Mouse (Mus musculus) hindbrain, postnatal 0 days (tissue): Measurements from ENCODE around the gene Ppp1ca. TPM values are rescaled to one million over a fixed set of nuclear protein-coding genes. Genes with fewer than 3 reads are reported as not detected.

Experiments
- ATAC-seq: fragments of 200-750 bp; cut with Nextera tagmentation; 2 replicates; pipeline ENCODE4 v1.8.0; 2017; ENCODE audit warnings: mild to moderate bottlenecking, moderate TSS enrichment, moderate library complexity
- DNase-seq: peaks from one replicate; pipeline ENCODE4 v3.0.0-alpha.2; 2015; ENCODE audit warnings: low spot score
- H3K27ac ChIP-seq: fragments of 300-500 bp; sonication (generic); 2 replicates; pipeline ENCODE4 v1.5.1; 2014; ENCODE audit warnings: mild to moderate bottlenecking
- H3K27me3 ChIP-seq: fragments of 300-500 bp; sonication (generic); 2 replicates; pipeline ENCODE4 v1.6.1; 2014; ENCODE audit warnings: low read length, mixed read lengths; ENCODE audit not compliant: insufficient read depth
- H3K36me3 ChIP-seq: fragments of 300-500 bp; sonication (generic); 2 replicates; pipeline ENCODE4 v1.6.1; 2014; ENCODE audit warnings: low read length, mixed read lengths; ENCODE audit not compliant: insufficient read depth
- H3K4me1 ChIP-seq: fragments of 300-500 bp; sonication (generic); 2 replicates; pipeline ENCODE4 v1.6.1; 2014; ENCODE audit warnings: antibody characterized with exemption, low read length, mixed read lengths; ENCODE audit not compliant: insufficient read depth
- H3K4me2 ChIP-seq: fragments of 300-500 bp; sonication (generic); 2 replicates; pipeline ENCODE4 v1.6.1; 2014; ENCODE audit warnings: low read depth, mild to moderate bottlenecking, low read length, moderate library complexity, mixed read lengths
- H3K4me3 ChIP-seq: fragments of 300-500 bp; sonication (generic); 2 replicates; pipeline ENCODE4 v1.5.1; 2014; ENCODE audit warnings: low read length
- H3K9ac ChIP-seq: fragments of 300-500 bp; sonication (generic); replicated peaks from 2 replicates; pipeline ENCODE4 v1.6.1; 2014; ENCODE audit warnings: mild to moderate bottlenecking, low read length, moderate library complexity, mixed read lengths
- H3K9me3 ChIP-seq: fragments of 300-500 bp; sonication (generic); 2 replicates; pipeline ENCODE4 v1.6.1; 2016; ENCODE audit warnings: low read length, mixed read lengths
- CTCF ChIP-seq: IDR thresholded peaks from 2 replicates; pipeline ENCODE4 v1.5.1; 2016; ENCODE audit warnings: antibody characterized with exemption, control low read depth, low read depth
- WGBS: fragments of 180-500 bp; shearing (Covaris S2); extraction: QIAGEN DNeasy Blood & Tissue Kit; methylation state at CpG from one replicate; pipeline ENCODE4 v1.1.7; 2014; 5-methylcytosine and 5-hydroxymethylcytosine counted together
- polyA plus RNA-seq: library from polyadenylated mRNA; unstranded; fragments of >200 nt; fragmentation: Nextera tagmentation; extraction: Ambion mirVana; gene quantifications from 2 replicates; pipeline ENCODE4 v1.2.1, GENCODE M21; 2015
- total RNA-seq: library from RNA; depleted of rRNA; stranded (reverse); fragments of >200 nt; gene quantifications from 2 replicates; pipeline ENCODE4 v1.2.3, GENCODE M21; 2014

The Ppp1ca gene
- total and polyA plus RNA-seq, 2 experiments from 2014 or later = 564 to 597 TPM

GRCm38 (mm10) chr19:4183689-4184088, 8.2 kb upstream of the Ppp1ca start:
- ATAC-seq = peak; percentile 50; the same call in 1 of the 2 replicates
- WGBS = 66% methylated on average over 2 of the region's 2 CpGs
- no peaks in the 10 kb centered on the region for H3K27me3 ChIP-seq
- H3K27ac ChIP-seq = no peak overlapping the region
- no peaks in the 10 kb centered on the region for H3K9me3 ChIP-seq
- peaks cover 7% of the 10 kb centered on the region; the same call in 1 of the 2 replicates for H3K4me1 ChIP-seq
- H3K4me2 ChIP-seq = no peak overlapping the region
- H3K9ac ChIP-seq = no peak overlapping the region
- no peak overlapping the region for H3K4me3 ChIP-seq
- no peak for TF ChIP-seq CTCF
- H3K36me3 ChIP-seq = no peaks in the 10 kb centered on the region
- no peak for DNase-seq

- DNase-seq = no peak
- H3K27me3 ChIP-seq = no peaks in the 10 kb centered on the region
Measured at GRCm38 (mm10) chr19:4184976-4185975, 6.6 kb upstream of the Ppp1ca start.

GRCm38 (mm10) chr19:4187303-4187702, 4.6 kb upstream of the Ppp1ca start:
- Histone ChIP-seq H3K4me1 (0 out of 2 replicates have a peak, but pooled peaks cover under 1% of the 10 kb centered on the region), H3K9me3 (no peaks in the 10 kb centered on the region), H3K27ac (no peak overlapping the region), H3K4me3 (no peak overlapping the region), H3K9ac (no peak overlapping the region), H3K4me2 (no peak overlapping the region), H3K27me3 (no peaks in the 10 kb centered on the region), H3K36me3 (no peaks in the 10 kb centered on the region)
- WGBS = 75% methylated on average over 3 of the region's 3 CpGs
- ATAC-seq = no peak
- TF ChIP-seq CTCF = no peak
- DNase-seq = no peak

More at GRCm38 (mm10) chr19:4184976-4185975, 6.6 kb upstream of the Ppp1ca start:
- no peak for TF ChIP-seq CTCF
- 59% methylated on average over 15 of the region's 15 CpGs for WGBS
- Histone ChIP-seq H3K4me3 (no peak overlapping the region), H3K9ac (no peak overlapping the region), H3K36me3 (no peaks in the 10 kb centered on the region), H3K27ac (no peak overlapping the region), H3K4me1 (peaks cover 7% of the 10 kb centered on the region; the same call in 1 of the 2 replicates), H3K9me3 (no peaks in the 10 kb centered on the region), H3K4me2 (no peak overlapping the region)
- no peak for ATAC-seq

- ATAC-seq = no peak
- Histone ChIP-seq H3K9ac (no peak overlapping the region), H3K36me3 (0 out of 2 replicates have a peak, but pooled peaks cover 7% of the 10 kb centered on the region), H3K27ac (no peak overlapping the region), H3K9me3 (no peaks in the 10 kb centered on the region), H3K4me3 (no peak overlapping the region), H3K4me2 (no peak overlapping the region), H3K27me3 (no peaks in the 10 kb centered on the region), H3K4me1 (peaks cover 10% of the 10 kb centered on the region)
- TF ChIP-seq CTCF = no peak
- WGBS = 86% methylated on average over 12 of the region's 12 CpGs
- DNase-seq = no peak
Measured at GRCm38 (mm10) chr19:4189051-4189620, 2.7 kb upstream of the Ppp1ca start.

GRCm38 (mm10) chr19:4190831-4191334, 982 bp upstream of the Ppp1ca start, which contains the start of gene Tbc1d10c:
TSS of gene Tbc1d10c (minus strand) at chr19:4191284.
- Histone ChIP-seq H3K4me3 (peak within 1 kb of the TSS; percentile 93), H3K36me3 (peaks cover 21% of the 10 kb centered on the region; the same call in 1 of the 2 replicates), H3K27ac (peak within 1 kb of the TSS; percentile 94), H3K4me1 (peaks cover 10% of the 10 kb centered on the region), H3K4me2 (peak within 1 kb of the TSS; percentile 82), H3K27me3 (no peaks in the 10 kb centered on the region), H3K9ac (peak within 1 kb of the TSS; percentile 99), H3K9me3 (no peaks in the 10 kb centered on the region)
- 65% methylated on average over 4 of the region's 4 CpGs for WGBS
- ATAC-seq (no peak), DNase-seq (no peak)
- TF ChIP-seq CTCF = no peak

- Histone ChIP-seq H3K4me2 (peak overlapping the region; percentile 82), H3K27me3 (no peaks in the 10 kb centered on the region), H3K9me3 (no peaks in the 10 kb centered on the region), H3K9ac (peak overlapping the region; percentile 99), H3K27ac (peak overlapping the region; percentile 94), H3K36me3 (peaks cover 26% of the 10 kb centered on the region; the same call in 1 of the 2 replicates), H3K4me3 (peak overlapping the region; percentile 93), H3K4me1 (peaks cover 10% of the 10 kb centered on the region)
- TF ChIP-seq CTCF = no peak
- DNase-seq (peak; percentile 60), ATAC-seq (peak; percentile 57)
- WGBS = 2% methylated on average over 47 of the region's 52 CpGs
Measured at GRCm38 (mm10) chr19:4192251-4192985, 553 bp downstream of the Ppp1ca start.
